ENCODE assay signal across 9 mouse cellular contexts in genomic region chr1:88562361-88562760, GRCm38 (mm10). TPM values are rescaled to one million over a fixed set of nuclear protein-coding genes. Genes with fewer than 3 reads are reported as not detected.
DNase-seq lines count a peak whose midpoint lies in the region; ATAC-seq lines count a peak whose summit lies in the region.
"Had no signal": no experiment of that assay in that cellular context is flagged by ENCODE, and none has a peak within 500 bp of the region (broad histone marks: within the 10 kb centered on the region; RNA-seq: fewer than 3 reads in every experiment).

No protein-coding gene starts in this region.

- H3K4me2 ChIP-seq in hindbrain, embryonic 14.5 days (replicated peaks): no peak overlapping the region
- H3K4me2 ChIP-seq: lung, embryonic 15.5 days had no signal

- peak; percentile 77 for DNase-seq in R1 (ENCODE audit: low read depth, low spot score)
- DNase-seq in cerebellum, adult 11-12 months: peak; percentile 47
- peak; percentile 67 for DNase-seq in hindbrain, embryonic 14.5 days (ENCODE audit: low spot score)
- peak; percentile 84 to 88 for DNase-seq in layer of hippocampus, postnatal 10 days (ENCODE audit: low spot score in 2 of 2)
- DNase-seq in lung, postnatal 14 days: peak; percentile 95
- peak; percentile 90 for DNase-seq in right cerebral cortex, postnatal 14 days
- peak; percentile 88 for DNase-seq in urinary bladder, postnatal 14 days (ENCODE audit: low spot score)

- H3K36me3 ChIP-seq in hindbrain, embryonic 14.5 days (replicated peaks; ENCODE audit: control insufficient read depth, insufficient read depth): no peaks in the 10 kb centered on the region
- H3K36me3 ChIP-seq: lung, embryonic 15.5 days had no signal

- H3K27ac ChIP-seq in hindbrain, embryonic 14.5 days: no peak overlapping the region
- H3K27ac ChIP-seq: lung, embryonic 15.5 days had no signal

- H3K4me3 ChIP-seq in hindbrain, embryonic 14.5 days (replicated peaks; ENCODE audit: low read length): no peak overlapping the region
- H3K4me3 ChIP-seq: lung, embryonic 15.5 days had no signal

- 0 out of 2 replicates have a peak, but pooled peaks cover 4% of the 10 kb centered on the region for H3K4me1 ChIP-seq in hindbrain, embryonic 14.5 days (replicated peaks; ENCODE audit: control insufficient read depth, insufficient read depth, low read length)

- 27% methylated on average over 3 of the region's 3 CpGs for WGBS in hindbrain, embryonic 14.5 days

- H3K27me3 ChIP-seq in hindbrain, embryonic 14.5 days (ENCODE audit: control insufficient read depth, insufficient read depth, low read length): no peaks in the 10 kb centered on the region
- H3K27me3 ChIP-seq: lung, embryonic 15.5 days had no signal

- H3K9ac ChIP-seq in hindbrain, embryonic 14.5 days: no peak overlapping the region
- H3K9ac ChIP-seq: lung, embryonic 15.5 days had no signal

- peak; percentile 72; the same call in 1 of the 2 replicates for ATAC-seq in frontal cortex, adult (ENCODE audit: low TSS enrichment)
- ATAC-seq in hindbrain, embryonic 14.5 days (ENCODE audit: low FRiP score): no peak; the same call in 1 of the 2 replicates

- H3K9me3 ChIP-seq in hindbrain, embryonic 14.5 days (ENCODE audit: control insufficient read depth, low read length): 0 out of 2 replicates have a peak, but pooled peaks cover 5% of the 10 kb centered on the region
- H3K9me3 ChIP-seq: lung, embryonic 15.5 days had no signal

RNA-seq across cellular contexts. Expression of gene Glrp1, which starts 52.5 kb away (rescaled TPM):
- not detected in 2 replicates for polyA plus RNA-seq in hindbrain, embryonic 14.5 days (2014; fragmentation: Nextera tagmentation; extraction: Ambion mirVana)
- total RNA-seq in layer of hippocampus, postnatal 10 days (2021): not detected
